Mouse (Mus musculus): ENCODE measurements around the gene Gm21762. TPM values are rescaled to one million over a fixed set of nuclear protein-coding genes. Genes with fewer than 3 reads are reported as not detected.

Gm21762 gene
- polyA plus RNA-seq (2015; fragmentation: Nextera tagmentation; extraction: Ambion mirVana): not detected in 2 replicates

GRCm38 (mm10) chr13:120215847-120216246 is at the start of gene Gm21762:
Gene Gm21762, minus strand, starts transcription at chr13:120215947.

DNA sequence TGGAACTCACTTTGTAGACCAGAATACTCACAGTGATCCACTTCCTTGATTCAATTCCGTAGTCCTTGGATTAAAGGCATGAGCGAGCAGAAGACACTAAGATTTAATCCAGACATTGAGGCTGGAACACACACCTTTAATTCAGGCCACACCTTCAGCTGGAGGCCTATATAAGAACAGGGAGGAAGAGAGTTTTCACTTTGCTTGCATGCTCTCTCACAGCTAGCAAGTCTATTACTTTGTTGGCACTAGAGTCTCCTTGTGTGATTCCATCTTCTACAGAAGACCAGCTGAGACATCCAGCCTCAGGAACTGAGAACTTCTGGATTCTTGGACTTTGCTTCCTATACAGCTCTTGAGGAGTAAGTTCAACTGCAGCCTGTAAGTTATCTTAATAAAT is 47.1 kb upstream of the Gm21762 start, which contains the start of gene AF067061:
Gene AF067061, plus strand, starts transcription at position 245 of the 400 bp plus-strand sequence.

DNA sequence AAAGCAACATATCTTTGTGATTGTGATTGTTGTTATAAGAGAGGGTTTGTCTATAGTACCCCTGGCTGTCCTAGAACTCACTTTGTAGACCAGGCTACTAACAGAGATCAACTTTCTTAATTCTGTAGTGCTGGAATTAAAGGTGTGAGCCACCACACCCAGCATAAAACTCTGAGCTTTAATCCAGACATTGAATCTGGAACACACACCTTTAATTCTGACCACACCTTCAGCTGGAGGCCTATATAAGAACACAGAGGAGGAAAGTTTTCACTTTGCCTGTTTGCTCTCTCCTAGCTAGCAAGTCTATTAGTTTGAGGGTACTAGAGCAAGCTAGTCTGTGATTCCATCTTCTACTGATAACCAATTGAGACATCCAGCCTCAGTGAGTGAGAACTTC is 23.1 kb upstream of the Gm21762 start, which contains the start of gene Gm21731:
Gene Gm21731, plus strand, starts transcription at position 301 of the 400 bp plus-strand sequence.

GRCm38 (mm10) chr13:120172133-120172532 is 43.6 kb downstream of the Gm21762 start, which contains the start of gene Gm21818:
Gene Gm21818, plus strand, starts transcription at chr13:120172433.

Other genes starting within 250 kb of the Gm21762 start
- not detected in 2 replicates for gene Gm36079, start 188.9 kb downstream of the Gm21762 start, polyA plus RNA-seq (2015; fragmentation: Nextera tagmentation; extraction: Ambion mirVana)
- gene Gm21188, start 163.8 kb downstream of the Gm21762 start, polyA plus RNA-seq (2015; fragmentation: Nextera tagmentation; extraction: Ambion mirVana): 0.17 and 0.54 TPM in 2 replicates
- not detected in 2 replicates for gene Gm20767, start 75.7 kb downstream of the Gm21762 start, polyA plus RNA-seq (2015; fragmentation: Nextera tagmentation; extraction: Ambion mirVana)
- not detected in 2 replicates for gene Gm21818, start 43.5 kb downstream of the Gm21762 start, polyA plus RNA-seq (2015; fragmentation: Nextera tagmentation; extraction: Ambion mirVana)
- gene Gm21731, start 23.2 kb upstream of the Gm21762 start, polyA plus RNA-seq (2015; fragmentation: Nextera tagmentation; extraction: Ambion mirVana): not detected in 2 replicates
- not detected in 2 replicates for gene AF067061, start 47.2 kb upstream of the Gm21762 start, polyA plus RNA-seq (2015; fragmentation: Nextera tagmentation; extraction: Ambion mirVana)
- gene BC147527, start 84.4 kb upstream of the Gm21762 start, polyA plus RNA-seq (2015; fragmentation: Nextera tagmentation; extraction: Ambion mirVana): 0.29 TPM in 1 of 2 replicates, not detected in the other
- not detected in 2 replicates for gene Tcstv3, start 100.9 kb upstream of the Gm21762 start, polyA plus RNA-seq (2015; fragmentation: Nextera tagmentation; extraction: Ambion mirVana)

Data from urinary bladder, postnatal 0 days (tissue).